Mouse (Mus musculus): ENCODE measurements around the gene Dcun1d5. TPM values are rescaled to one million over a fixed set of nuclear protein-coding genes. Genes with fewer than 3 reads are reported as not detected.

The Dcun1d5 gene
- polyA plus RNA-seq, 1 experiment from 2014 or later, result 127 TPM

- no peaks in the 10 kb centered on the region for H3K4me1 ChIP-seq
- H3K27ac ChIP-seq (replicated peaks), result no peak overlapping the region
- peaks cover 4% of the 10 kb centered on the region for H3K36me3 ChIP-seq (replicated peaks)
- H3K4me3 ChIP-seq, result no peak overlapping the region
- no peak for DNase-seq (ENCODE audit: low spot score)
- 85% methylated on average over 7 of the region's 7 CpGs for WGBS
- H3K9me3 ChIP-seq, result no peaks in the 10 kb centered on the region
- no peaks in the 10 kb centered on the region for H3K27me3 ChIP-seq (replicated peaks; ENCODE audit: low read depth, poor library complexity, severe bottlenecking)
Observed at GRCm38 (mm10) chr9:7221460-7221859, 37.1 kb downstream of the Dcun1d5 start.

- no peaks in the 10 kb centered on the region for H3K9me3 ChIP-seq
- no peak overlapping the region for H3K4me3 ChIP-seq
- no peak for DNase-seq (ENCODE audit: low spot score)
- H3K4me1 ChIP-seq, result no peaks in the 10 kb centered on the region
- H3K27ac ChIP-seq (replicated peaks), result no peak overlapping the region
- H3K36me3 ChIP-seq (replicated peaks), result no peaks in the 10 kb centered on the region
- H3K27me3 ChIP-seq (replicated peaks; ENCODE audit: low read depth, poor library complexity, severe bottlenecking), result no peaks in the 10 kb centered on the region
- 90% methylated on average over 1 of the region's 1 CpGs for WGBS
Observed at GRCm38 (mm10) chr9:7238619-7239018, 54.3 kb downstream of the Dcun1d5 start.

DNA sequence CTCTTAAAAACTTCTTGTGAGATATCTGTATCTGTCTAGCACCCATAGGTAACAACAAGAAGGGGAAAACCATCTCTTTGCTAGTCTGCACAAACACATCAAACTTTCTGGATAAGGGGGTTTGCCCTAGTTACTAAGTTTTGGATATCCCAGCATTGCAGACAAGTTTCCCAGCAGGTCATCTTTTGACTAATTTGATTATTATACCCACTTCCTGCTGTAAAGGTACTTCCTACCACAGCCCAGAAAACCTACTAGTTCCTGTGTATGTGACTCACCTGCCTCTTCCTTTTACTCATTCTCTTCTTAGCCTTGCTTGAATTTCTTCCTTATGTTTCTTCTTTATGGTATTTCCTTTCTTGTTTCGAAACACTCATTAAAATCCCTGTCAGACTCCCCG, 55.6 kb downstream of the Dcun1d5 start:
- Histone ChIP-seq H3K4me1 (no peaks in the 10 kb centered on the region), H3K4me3 (no peak overlapping the region), H3K27ac (replicated peaks) (no peak overlapping the region), H3K27me3 (replicated peaks; ENCODE audit: low read depth, poor library complexity, severe bottlenecking) (no peaks in the 10 kb centered on the region), H3K36me3 (replicated peaks) (no peaks in the 10 kb centered on the region), H3K9me3 (no peaks in the 10 kb centered on the region)
- WGBS, result 79% methylated on average over 2 of the region's 2 CpGs
- DNase-seq (ENCODE audit: low spot score), result no peak

DNA sequence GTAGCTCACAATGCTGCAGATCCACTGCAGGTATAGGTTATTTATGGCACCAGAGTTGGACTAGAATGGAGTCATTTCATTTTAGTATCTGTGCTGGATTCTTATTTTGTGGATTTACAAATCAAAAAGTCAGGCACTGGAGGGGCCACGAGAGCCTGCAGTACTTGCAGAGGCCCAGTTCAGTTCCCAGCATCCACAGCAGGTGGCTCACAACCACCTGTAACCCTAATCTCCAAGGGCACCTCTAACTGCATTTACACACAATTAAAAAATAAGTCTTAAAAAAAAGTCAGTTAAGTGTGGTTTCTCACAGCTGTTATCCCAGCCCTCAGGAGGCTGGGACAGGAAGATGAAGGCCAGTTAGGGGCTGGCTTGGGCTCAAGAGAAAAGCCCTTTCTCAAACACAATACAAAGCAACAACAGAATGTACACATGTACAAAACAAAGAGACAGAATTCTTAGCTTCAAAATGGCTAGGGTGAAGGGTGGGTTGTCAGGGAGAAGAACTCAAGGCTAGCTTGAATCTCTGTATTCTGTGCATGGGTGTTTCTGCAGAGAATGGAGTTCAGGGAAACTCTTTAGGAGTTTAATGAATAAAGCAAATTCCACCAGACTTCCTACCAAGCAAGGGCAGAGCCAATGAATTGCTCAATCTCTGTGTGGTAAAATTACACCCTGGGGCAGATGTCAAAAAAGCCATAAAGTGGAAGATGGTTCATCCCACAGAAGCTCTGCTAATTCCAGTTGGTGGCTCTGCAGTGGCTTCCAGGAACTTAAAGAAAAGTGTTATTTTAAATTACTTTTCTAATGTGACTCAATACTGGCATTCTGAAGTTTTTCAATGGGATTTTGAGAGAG, 68.7 kb downstream of the Dcun1d5 start:
- Histone ChIP-seq H3K4me1 (no peaks in the 10 kb centered on the region), H3K27ac (replicated peaks) (no peak overlapping the region), H3K27me3 (replicated peaks; ENCODE audit: low read depth, poor library complexity, severe bottlenecking) (no peaks in the 10 kb centered on the region), H3K36me3 (replicated peaks) (no peaks in the 10 kb centered on the region), H3K4me3 (no peak overlapping the region), H3K9me3 (no peaks in the 10 kb centered on the region)
- DNase-seq (ENCODE audit: low spot score), result no peak
- WGBS, result 68% methylated on average over 1 of the region's 1 CpGs

Other genes starting within 250 kb of the Dcun1d5 start
- gene Dync2h1, start 74 bp upstream of the Dcun1d5 start, polyA plus RNA-seq (2016; fragmentation: Nextera tagmentation; extraction: Ambion mirVana), result 22.6 and 23.2 TPM in 2 replicates
- not detected in 2 replicates for gene Mmp13, start 88.0 kb downstream of the Dcun1d5 start, polyA plus RNA-seq (2016; fragmentation: Nextera tagmentation; extraction: Ambion mirVana)
- gene Mmp12, start 159.9 kb downstream of the Dcun1d5 start, polyA plus RNA-seq (2016; fragmentation: Nextera tagmentation; extraction: Ambion mirVana), result not detected in 2 replicates
- gene Mmp1b, start 203.5 kb downstream of the Dcun1d5 start, polyA plus RNA-seq (2016; fragmentation: Nextera tagmentation; extraction: Ambion mirVana), result not detected in 2 replicates

Measured in embryonic facial prominence, embryonic 10.5 days (tissue).